Mouse (Mus musculus): Measurements from ENCODE around the gene E2f6.
A peak's percentile ranks its signal among the peaks of the same experiment; 100 is the strongest.

Gene E2f6

DNA sequence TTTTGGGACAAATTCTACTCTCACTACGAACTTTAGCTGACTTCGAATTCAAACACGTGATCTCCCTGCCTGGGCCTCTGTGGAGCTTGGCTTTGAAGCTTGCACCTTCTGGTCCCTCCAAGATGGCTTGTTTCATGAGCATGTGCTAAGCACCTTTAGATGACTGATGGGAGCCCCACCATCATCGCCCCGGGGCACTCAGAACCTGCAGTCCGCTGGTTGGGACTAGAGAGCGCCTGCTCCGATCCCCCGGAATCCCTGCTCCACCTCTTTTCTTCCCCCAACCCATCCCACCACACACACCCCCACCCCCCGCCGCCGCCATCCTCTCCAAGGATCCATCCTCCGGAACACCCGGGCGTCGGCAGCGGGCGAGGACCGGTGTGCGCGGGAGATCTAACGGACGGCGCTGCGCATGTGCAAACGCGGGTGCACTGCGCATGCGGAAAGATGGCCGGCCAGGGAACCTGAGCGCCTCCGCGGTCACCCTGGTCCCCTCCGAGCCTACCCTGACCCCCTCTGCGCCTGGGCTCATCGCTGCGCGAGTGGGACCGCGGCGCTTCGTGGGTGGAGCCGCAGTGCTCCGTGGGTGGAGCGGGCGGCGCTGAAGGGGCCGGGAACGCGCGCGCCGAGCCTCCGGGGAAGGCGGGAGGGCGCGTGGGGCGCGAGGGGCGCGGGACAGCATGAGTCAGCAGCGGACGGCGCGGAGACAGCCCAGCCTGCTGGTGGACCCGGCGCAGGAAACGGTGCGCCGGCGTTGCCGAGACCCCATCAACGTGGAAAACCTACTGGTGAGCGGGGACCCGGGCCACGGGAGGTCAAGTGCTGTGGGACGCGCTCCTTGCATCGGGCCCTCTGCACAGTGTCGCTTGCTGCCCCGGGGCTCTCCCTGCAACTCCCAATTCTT, at the start of gene E2f6:
E2f6 (plus strand) TSS at position 439 of the 907 bp plus-strand sequence.
- DNase-seq (ENCODE audit: low spot score in 2 of 2): peak; percentile 81 to 83

GRCm38 (mm10) chr12:16761461-16761860, 49.3 kb upstream of the E2f6 start:
- DNase-seq (ENCODE audit: low spot score in 2 of 2): no peak

DNA sequence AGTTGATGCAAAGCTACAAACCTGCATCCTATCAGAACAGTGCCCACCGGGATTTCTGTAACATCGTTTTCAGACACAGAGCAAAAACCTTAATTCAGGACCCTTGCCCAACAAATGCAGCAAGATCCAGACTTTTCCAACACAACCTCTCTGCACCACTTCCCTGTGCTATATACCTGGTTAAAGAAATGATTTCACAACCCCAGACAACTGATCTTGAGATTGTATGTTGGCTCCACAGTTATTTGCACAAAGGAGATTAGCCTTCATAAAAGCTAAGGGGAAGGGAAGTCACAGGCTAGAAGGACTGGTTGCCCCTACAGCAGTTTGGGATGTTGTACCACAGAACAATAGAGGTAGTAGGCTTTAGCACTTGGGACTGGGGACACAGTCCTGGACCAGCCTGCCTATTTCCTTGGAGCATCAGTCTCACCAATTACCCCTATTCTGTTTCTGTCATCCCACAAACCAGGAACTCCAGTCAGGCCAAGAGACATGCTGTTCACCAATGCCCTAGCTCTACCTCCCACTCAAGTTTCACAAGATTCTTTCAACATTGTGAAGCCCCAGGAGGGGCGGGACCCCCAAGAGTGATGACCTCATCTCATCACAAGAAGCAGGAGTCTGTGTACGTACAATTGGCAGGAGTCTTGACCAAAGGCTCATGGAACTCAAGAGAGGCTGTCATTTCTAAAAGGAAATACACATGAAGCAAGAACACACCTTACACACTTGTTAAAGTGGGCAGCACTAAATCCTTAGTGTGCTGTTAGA, 46.9 kb upstream of the E2f6 start:
- no peak for DNase-seq (ENCODE audit: low spot score in 2 of 2)

DNA sequence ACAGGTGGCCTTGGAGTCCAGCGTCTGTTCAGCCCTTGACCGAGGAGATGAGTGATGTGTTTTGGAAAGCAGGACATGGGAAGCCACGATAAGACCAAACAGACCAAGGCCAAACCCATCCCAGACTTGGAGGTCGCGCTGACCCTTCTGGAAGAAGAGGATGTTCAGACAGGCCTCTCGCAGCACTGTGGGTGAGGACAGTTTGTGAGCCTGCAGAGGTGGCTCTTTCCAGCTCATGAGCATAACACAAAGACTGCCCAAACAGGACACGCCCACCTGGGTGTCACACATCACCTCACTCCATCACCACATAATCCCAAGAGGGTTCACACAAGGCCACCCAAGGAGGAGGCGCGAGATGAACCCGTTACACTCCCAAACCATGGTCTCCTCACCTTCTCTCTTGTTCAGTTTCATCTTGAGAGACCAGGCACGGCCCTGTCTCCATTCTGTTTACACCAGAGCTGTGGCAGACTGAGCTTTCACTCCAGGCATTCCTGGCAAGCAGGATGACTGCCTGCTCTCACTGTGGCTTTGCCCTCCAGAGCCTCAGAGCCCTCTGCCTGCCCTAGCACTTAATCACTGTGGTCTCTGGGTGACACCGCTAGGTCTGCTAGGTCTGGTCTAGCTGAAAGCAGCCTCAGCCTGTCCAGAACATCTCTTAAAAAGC, 45.9 kb upstream of the E2f6 start:
- no peak for DNase-seq (ENCODE audit: low spot score in 2 of 2)

GRCm38 (mm10) chr12:16768251-16768650, 42.5 kb upstream of the E2f6 start:
- DNase-seq (ENCODE audit: low spot score in 2 of 2): no peak

DNA sequence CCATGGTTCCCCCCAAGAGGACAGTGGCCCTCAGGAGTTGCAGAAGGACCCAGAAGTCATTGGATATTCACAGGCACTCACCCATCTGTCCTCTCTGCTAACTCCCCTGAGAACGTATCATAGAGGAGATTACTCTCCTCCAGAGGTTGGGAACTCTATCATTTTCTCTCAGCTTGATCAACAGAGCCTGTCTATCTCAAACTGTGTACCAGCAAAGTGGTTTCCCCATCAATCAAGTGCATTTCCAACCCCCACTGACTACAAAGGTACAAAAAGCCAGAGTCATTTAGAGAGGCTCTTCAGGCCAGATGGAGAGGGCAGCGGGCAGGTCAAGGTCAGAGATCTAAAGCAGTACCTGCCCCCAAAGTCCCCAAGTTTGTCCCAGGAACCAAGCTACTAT, 42.1 kb upstream of the E2f6 start:
- DNase-seq (ENCODE audit: low spot score in 2 of 2): no peak

DNA sequence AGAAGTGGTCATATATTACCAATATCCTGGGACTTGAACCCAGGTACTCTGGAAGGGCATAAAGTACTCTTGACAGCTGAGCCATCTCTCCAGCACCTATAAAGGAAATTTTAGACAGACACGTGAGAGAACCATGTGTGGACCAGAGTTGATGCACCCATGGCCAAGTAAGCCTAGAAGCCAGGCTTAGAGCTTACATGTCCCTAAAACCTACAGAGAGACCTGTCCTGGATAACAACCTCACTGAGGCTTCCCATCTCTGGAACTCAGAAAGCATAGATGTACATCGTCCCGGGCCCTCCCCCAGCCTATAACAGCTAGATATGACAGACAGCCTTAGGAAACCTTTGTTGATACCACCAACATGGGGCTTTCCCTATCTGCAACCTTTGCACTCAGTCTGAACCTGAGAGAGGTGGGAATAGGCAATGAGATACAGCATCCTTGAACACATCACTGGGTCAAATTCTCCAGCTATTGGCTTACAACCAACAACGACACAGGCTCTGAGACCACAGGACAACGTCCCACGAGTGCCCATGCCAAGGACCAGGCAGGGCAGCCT, 41.1 kb upstream of the E2f6 start:
- DNase-seq (ENCODE audit: low spot score in 2 of 2): no peak

DNA sequence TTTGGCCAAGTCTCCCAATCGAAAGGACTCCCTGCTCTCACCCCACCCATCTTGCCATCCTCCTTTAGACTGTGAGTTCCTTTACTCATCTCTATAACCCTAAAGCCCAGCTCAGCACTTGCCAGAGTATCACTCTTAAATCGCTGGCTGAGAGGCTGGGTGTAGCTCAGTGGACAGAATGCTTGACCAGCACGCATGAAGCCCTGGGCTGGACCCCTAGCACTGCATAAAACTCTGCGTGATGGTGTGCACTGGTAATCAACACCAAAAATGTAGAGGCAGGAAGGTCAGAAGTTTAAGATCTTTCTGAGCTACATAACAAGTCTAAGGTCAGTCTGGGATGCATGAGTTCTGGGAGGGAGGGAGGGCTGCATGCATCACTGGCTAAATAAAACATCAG, 36.2 kb upstream of the E2f6 start:
- DNase-seq (ENCODE audit: low spot score in 2 of 2): no peak

GRCm38 (mm10) chr12:16775351-16775750, 35.4 kb upstream of the E2f6 start:
- no peak for DNase-seq (ENCODE audit: low spot score in 2 of 2)

- no peak for DNase-seq (ENCODE audit: low spot score in 2 of 2)
Observed at GRCm38 (mm10) chr12:16778523-16778922, 32.2 kb upstream of the E2f6 start.

DNA sequence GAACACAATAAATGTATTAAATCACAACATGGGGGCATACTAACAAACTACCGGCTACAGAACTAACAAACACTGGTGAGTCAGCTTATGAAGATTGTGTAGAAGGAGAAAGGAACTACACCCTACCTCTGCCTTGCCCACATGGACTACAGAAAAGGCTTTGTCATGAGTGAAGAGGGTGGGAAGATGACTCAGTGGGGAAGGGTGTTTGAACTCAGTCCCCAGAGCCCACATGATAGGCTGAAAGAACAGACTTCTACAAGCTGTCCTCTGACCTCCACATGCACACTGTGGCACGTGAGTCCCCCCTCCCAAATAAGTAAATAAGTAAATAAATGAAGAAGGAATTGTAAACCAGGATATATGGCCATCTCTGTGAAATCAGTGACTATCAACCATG, 31.6 kb upstream of the E2f6 start:
- no peak for DNase-seq (ENCODE audit: low spot score in 2 of 2)

GRCm38 (mm10) chr12:16780320-16780719, 30.4 kb upstream of the E2f6 start:
- no peak for DNase-seq (ENCODE audit: low spot score in 2 of 2)

DNA sequence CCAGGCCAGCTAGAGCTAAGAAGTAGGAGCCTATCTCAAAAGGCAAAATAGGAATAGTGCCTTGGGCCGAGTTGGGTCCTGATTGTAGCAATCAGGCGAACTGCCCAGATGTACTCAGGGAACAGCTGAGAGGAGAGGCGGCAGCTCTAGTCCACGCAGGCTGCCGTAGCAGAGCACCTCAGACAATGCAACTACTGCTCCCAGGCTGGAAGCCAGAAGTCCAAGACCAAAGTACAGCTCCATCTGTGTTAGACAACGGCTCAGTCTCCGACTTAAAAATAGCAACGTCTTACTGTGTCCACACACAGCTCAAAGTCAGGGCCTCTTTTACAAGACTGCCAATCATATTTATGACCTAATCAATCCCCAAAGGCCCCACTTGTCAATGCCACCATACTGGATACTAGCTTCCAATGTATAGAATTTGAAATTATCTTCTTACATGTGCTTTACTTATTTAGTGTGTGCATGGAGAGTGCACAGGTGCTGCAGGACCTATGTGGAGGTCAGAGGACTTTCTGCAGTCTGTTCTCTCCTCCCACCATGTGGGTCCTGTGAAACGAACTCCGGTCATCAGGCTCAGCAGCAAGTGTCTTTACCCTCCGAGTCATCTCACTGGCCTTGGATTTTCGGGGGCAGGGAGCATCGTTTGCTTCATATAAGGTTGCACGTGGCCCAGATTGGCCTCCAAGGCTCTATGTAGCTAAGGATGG, 29.6 kb upstream of the E2f6 start:
- no peak for DNase-seq (ENCODE audit: low spot score in 2 of 2)

GRCm38 (mm10) chr12:16788600-16788999, 22.2 kb upstream of the E2f6 start:
- DNase-seq (ENCODE audit: low spot score in 2 of 2): no peak

DNA sequence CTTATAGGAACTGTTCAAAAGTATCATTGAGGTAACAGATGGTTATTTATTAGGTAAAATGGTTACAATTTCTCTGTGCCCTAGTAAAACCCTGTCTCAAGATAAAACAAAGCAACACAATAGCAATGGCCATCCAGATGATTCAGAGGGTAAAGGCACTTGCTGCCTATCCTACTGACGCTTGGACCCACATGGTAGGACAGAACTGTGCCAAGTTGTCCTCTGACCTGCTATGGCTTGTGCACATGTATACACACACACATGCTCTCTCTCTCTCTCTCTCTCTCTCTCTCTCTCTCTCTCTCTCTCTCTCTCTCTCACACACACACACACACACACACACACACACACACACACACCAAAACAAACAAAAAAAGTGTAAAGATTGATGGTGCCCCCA, 21.6 kb upstream of the E2f6 start:
- no peak for DNase-seq (ENCODE audit: low spot score in 2 of 2)

- no peak for DNase-seq (ENCODE audit: low spot score in 2 of 2)
Observed at GRCm38 (mm10) chr12:16789756-16790155, 21.0 kb upstream of the E2f6 start.

- no peak for DNase-seq (ENCODE audit: low spot score in 2 of 2)
Observed at GRCm38 (mm10) chr12:16790456-16790855, 20.3 kb upstream of the E2f6 start.

DNA sequence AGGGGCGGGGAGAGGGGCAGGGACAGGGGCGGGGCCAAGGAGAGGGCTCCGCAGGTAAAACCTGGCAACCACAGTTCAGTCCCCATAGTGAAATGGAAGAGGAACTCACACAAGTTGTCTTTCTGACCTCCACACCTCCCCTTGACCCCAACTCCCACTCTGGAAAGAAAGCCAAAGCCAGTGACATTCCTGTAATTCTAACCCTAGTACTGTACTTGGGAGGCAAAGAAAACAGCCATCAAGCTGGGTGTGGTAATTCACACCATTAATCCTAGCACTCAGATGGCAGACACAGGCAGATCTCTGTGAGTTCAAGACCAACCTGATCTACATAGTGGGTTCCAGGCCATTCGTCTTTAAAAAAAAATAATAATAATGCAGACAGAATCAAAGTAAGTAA, 17.4 kb upstream of the E2f6 start:
- no peak for DNase-seq (ENCODE audit: low spot score in 2 of 2)

GRCm38 (mm10) chr12:16795781-16796180, 15.0 kb upstream of the E2f6 start:
- DNase-seq (ENCODE audit: low spot score in 2 of 2): no peak

- DNase-seq (ENCODE audit: low spot score in 2 of 2): no peak
Observed at GRCm38 (mm10) chr12:16798894-16799293, 11.9 kb upstream of the E2f6 start.

- no peak for DNase-seq (ENCODE audit: low spot score in 2 of 2)
Observed at GRCm38 (mm10) chr12:16799928-16800258, 10.9 kb upstream of the E2f6 start.
